Mouse (Mus musculus): ENCODE measurements around the gene Olfr1080.
"Not testable (repeated sequence)": the region's sequence is repeated elsewhere in the genome, so short reads cannot be mapped to it uniquely, and the experiment has no call there.

Gene Olfr1080

GRCm38 (mm10) chr2:86558135-86558534 is at the start of gene Olfr1080:
Gene Olfr1080 (minus strand): TSS chr2:86558235.
- DNase-seq (ENCODE audit: low spot score): not testable (repeated sequence)

- not testable (repeated sequence) for DNase-seq (ENCODE audit: low spot score)
Observed at GRCm38 (mm10) chr2:86598866-86599265, 40.8 kb upstream of the Olfr1080 start, which contains the start of gene Olfr1082. Gene Olfr1082 (minus strand): TSS chr2:86598966.

- DNase-seq (ENCODE audit: low spot score): no peak
Observed at GRCm38 (mm10) chr2:86542380-86542779, 15.7 kb downstream of the Olfr1080 start, which contains the start of gene Olfr1079. Gene Olfr1079 (minus strand): TSS chr2:86542480.

GRCm38 (mm10) chr2:86530991-86531390 is 27.0 kb downstream of the Olfr1080 start:
- no peak for DNase-seq (ENCODE audit: low spot score)

GRCm38 (mm10) chr2:86508161-86508560 is 49.9 kb downstream of the Olfr1080 start, which contains the start of gene Olfr1076:
Gene Olfr1076 (plus strand): TSS chr2:86508461.
- no peak for DNase-seq (ENCODE audit: low spot score)
